Mouse (Mus musculus): ENCODE results near the gene Gm21983. TPM values are rescaled to one million over a fixed set of nuclear protein-coding genes. Genes with fewer than 3 reads are reported as not detected.

The Gm21983 gene
- polyA plus RNA-seq, 1 experiment from 2014 or later = not detected

- no peak overlapping the region for H3K4me3 ChIP-seq (replicated peaks; ENCODE audit: low read length)
- no peak overlapping the region for H3K27ac ChIP-seq (ENCODE audit: low read length)
- no peak overlapping the region for H3K4me2 ChIP-seq (ENCODE audit: low read depth, low read length)
- no peak overlapping the region for H3K9ac ChIP-seq (ENCODE audit: low read length)
- ATAC-seq (ENCODE audit: insufficient read depth, low FRiP score) = no peak
- H3K36me3 ChIP-seq (ENCODE audit: control insufficient read depth, insufficient read depth, low read length) = no peaks in the 10 kb centered on the region
- peaks cover 4% of the 10 kb centered on the region; the same call in 1 of the 2 replicates for H3K4me1 ChIP-seq (ENCODE audit: control insufficient read depth, insufficient read depth, low read length)
- WGBS = 89% methylated on average over 12 of the region's 12 CpGs
- no peaks in the 10 kb centered on the region for H3K9me3 ChIP-seq (replicated peaks; ENCODE audit: control insufficient read depth, low read length)
- H3K27me3 ChIP-seq (ENCODE audit: control insufficient read depth, insufficient read depth, low read length) = no peaks in the 10 kb centered on the region
Measured at GRCm38 (mm10) chr7:27129811-27130210, 51.1 kb downstream of the Gm21983 start.

- WGBS = 57% methylated on average over 13 of the region's 13 CpGs
- Histone ChIP-seq H3K4me1 (ENCODE audit: control insufficient read depth, insufficient read depth, low read length) (peaks cover 4% of the 10 kb centered on the region; the same call in 1 of the 2 replicates), H3K4me3 (replicated peaks; ENCODE audit: low read length) (no peak overlapping the region), H3K9me3 (replicated peaks; ENCODE audit: control insufficient read depth, low read length) (no peaks in the 10 kb centered on the region), H3K27me3 (ENCODE audit: control insufficient read depth, insufficient read depth, low read length) (no peaks in the 10 kb centered on the region), H3K4me2 (ENCODE audit: low read depth, low read length) (no peak overlapping the region), H3K9ac (ENCODE audit: low read length) (no peak overlapping the region), H3K27ac (ENCODE audit: low read length) (no peak overlapping the region), H3K36me3 (ENCODE audit: control insufficient read depth, insufficient read depth, low read length) (no peaks in the 10 kb centered on the region)
- no peak for ATAC-seq (ENCODE audit: insufficient read depth, low FRiP score)
Measured at GRCm38 (mm10) chr7:27128946-27129345, 51.9 kb downstream of the Gm21983 start.

DNA sequence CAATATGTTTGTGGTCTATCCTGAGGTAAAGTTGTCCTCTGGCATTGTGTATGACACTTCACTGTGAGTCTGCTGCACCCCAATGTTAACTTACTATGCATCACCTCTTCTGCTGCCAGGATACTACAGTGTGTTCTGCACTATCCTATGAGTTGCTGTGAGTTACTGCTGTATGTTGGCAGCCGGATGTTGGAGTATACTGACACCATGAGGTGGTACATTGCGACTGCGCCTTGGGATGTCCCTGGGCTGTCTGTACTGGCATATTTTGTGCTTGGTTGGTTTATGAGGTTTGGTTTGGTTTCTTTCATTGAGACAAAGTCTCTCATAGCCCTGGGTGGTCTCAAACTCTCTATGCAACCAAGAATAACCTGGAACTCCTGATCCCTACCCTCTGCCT is 52.7 kb downstream of the Gm21983 start:
- ATAC-seq (ENCODE audit: insufficient read depth, low FRiP score) = peak; percentile 23
- Histone ChIP-seq H3K4me1 (ENCODE audit: control insufficient read depth, insufficient read depth, low read length) (peaks cover 4% of the 10 kb centered on the region; the same call in 1 of the 2 replicates), H3K36me3 (ENCODE audit: control insufficient read depth, insufficient read depth, low read length) (no peaks in the 10 kb centered on the region), H3K9ac (ENCODE audit: low read length) (no peak overlapping the region), H3K9me3 (replicated peaks; ENCODE audit: control insufficient read depth, low read length) (no peaks in the 10 kb centered on the region), H3K4me2 (ENCODE audit: low read depth, low read length) (no peak overlapping the region), H3K27me3 (ENCODE audit: control insufficient read depth, insufficient read depth, low read length) (no peaks in the 10 kb centered on the region), H3K27ac (ENCODE audit: low read length) (no peak overlapping the region), H3K4me3 (replicated peaks; ENCODE audit: low read length) (no peak overlapping the region)
- WGBS = 51% methylated on average over 3 of the region's 3 CpGs

DNA sequence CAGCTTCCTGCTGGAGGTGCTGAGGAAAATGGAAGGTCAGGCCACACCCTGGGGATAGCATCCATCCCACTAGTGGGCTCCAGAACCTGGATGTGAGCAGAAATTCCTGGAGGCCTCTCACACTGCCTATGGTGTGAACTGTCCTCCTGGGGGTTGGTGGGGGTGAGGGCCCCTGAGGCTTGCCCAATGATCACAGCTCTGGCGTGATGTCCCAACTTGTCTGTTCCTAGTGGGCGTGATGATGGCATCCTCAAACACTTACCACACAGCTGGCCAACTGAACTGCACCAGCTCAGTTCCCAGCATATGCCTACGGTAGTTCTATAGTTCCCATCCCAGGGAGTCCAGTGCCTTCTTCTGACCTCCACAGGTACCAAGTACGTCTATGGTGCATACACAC is 55.9 kb downstream of the Gm21983 start:
- H3K9me3 ChIP-seq (replicated peaks; ENCODE audit: control insufficient read depth, low read length) = no peaks in the 10 kb centered on the region
- no peaks in the 10 kb centered on the region for H3K36me3 ChIP-seq (ENCODE audit: control insufficient read depth, insufficient read depth, low read length)
- H3K27ac ChIP-seq (ENCODE audit: low read length) = no peak overlapping the region
- H3K4me1 ChIP-seq (ENCODE audit: control insufficient read depth, insufficient read depth, low read length) = no peaks in the 10 kb centered on the region
- ATAC-seq (ENCODE audit: insufficient read depth, low FRiP score) = no peak
- H3K27me3 ChIP-seq (ENCODE audit: control insufficient read depth, insufficient read depth, low read length) = no peaks in the 10 kb centered on the region
- H3K9ac ChIP-seq (ENCODE audit: low read length) = no peak overlapping the region
- WGBS = 91% methylated on average over 4 of the region's 4 CpGs
- H3K4me2 ChIP-seq (ENCODE audit: low read depth, low read length) = no peak overlapping the region
- H3K4me3 ChIP-seq (replicated peaks; ENCODE audit: low read length) = no peak overlapping the region

DNA sequence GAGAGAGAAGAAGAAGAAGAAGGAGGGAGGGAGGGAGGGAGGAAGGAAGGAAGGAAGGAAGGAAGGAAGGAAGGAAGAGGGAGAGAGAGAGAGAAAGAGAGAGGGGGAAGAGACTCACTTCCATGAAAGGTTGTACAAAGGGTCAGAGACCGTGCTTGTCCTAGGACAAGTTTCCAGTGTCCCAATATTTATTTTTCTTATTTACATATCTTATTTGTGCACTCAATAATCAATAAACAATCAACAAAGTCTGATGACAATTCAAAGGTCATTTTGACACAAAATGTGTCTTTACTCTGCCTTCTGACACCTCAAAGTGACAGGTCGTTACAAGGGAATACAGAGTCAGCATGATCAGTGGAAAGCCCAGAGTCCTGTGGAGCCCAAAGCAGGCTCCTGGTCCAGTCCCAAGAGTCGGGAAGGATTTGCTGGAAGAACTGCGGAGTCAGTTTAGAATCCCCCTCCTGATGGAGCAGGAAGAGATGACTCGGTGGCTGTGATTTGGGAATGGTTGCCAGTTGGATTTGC is 56.5 kb downstream of the Gm21983 start:
- H3K4me3 ChIP-seq (replicated peaks; ENCODE audit: low read length) = no peak overlapping the region
- no peaks in the 10 kb centered on the region for H3K4me1 ChIP-seq (ENCODE audit: control insufficient read depth, insufficient read depth, low read length)
- ATAC-seq (ENCODE audit: insufficient read depth, low FRiP score) = no peak
- no peaks in the 10 kb centered on the region for H3K36me3 ChIP-seq (ENCODE audit: control insufficient read depth, insufficient read depth, low read length)
- no peak overlapping the region for H3K4me2 ChIP-seq (ENCODE audit: low read depth, low read length)
- H3K27ac ChIP-seq (ENCODE audit: low read length) = no peak overlapping the region
- H3K9me3 ChIP-seq (replicated peaks; ENCODE audit: control insufficient read depth, low read length) = no peaks in the 10 kb centered on the region
- no peak overlapping the region for H3K9ac ChIP-seq (ENCODE audit: low read length)
- H3K27me3 ChIP-seq (ENCODE audit: control insufficient read depth, insufficient read depth, low read length) = no peaks in the 10 kb centered on the region
- 70% methylated on average over 5 of the region's 5 CpGs for WGBS

DNA sequence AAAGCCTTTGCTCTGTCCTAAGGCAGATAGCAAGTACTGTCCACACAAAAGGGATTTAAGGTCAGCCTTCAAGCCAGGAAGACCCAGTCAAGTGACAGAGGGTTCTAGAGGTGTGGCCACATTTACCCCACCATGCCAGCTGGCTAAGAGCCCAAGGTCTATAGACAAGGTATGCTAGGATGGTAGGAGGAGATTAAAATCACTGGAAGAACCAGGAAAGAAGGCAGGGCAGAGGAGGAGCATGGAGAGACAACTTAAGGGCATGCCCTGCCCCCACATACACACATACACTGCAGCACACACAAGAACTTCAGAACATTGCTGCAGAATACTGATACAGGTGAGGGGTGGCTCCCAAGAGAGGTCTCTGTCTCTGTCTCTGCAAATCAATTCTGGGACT is 61.2 kb downstream of the Gm21983 start, which contains the start of gene Cyp2f2:
Cyp2f2 (plus strand) TSS at position 234 of the 400 bp plus-strand sequence.
- Histone ChIP-seq H3K36me3 (ENCODE audit: control insufficient read depth, insufficient read depth, low read length) (no peaks in the 10 kb centered on the region), H3K4me2 (ENCODE audit: low read depth, low read length) (no peak within 1 kb of the TSS), H3K9ac (ENCODE audit: low read length) (no peak within 1 kb of the TSS), H3K4me3 (replicated peaks; ENCODE audit: low read length) (0 out of 2 replicates have a peak within 1 kb of the TSS, but pooled peaks have one; percentile 12), H3K27me3 (ENCODE audit: control insufficient read depth, insufficient read depth, low read length) (no peaks in the 10 kb centered on the region), H3K4me1 (ENCODE audit: control insufficient read depth, insufficient read depth, low read length) (no peaks in the 10 kb centered on the region), H3K27ac (ENCODE audit: low read length) (peak within 1 kb of the TSS; percentile 65; the same call in 1 of the 2 replicates), H3K9me3 (replicated peaks; ENCODE audit: control insufficient read depth, low read length) (no peaks in the 10 kb centered on the region)
- ATAC-seq (ENCODE audit: insufficient read depth, low FRiP score) = 0 out of 2 replicates have a peak, but pooled peaks have one; percentile 47

MicroRNAs encoded within 50 kb of the gene (microRNA counts, 519-probe panel; counts per million panel counts)
- not detected for microRNA mmu-miR-1191

Small RNA genes lying within 50 kb of the gene (microRNA-seq; reads per million reads assigned to microRNA genes)
- gene Mir1191 = 2.0 reads per million, percentile 7 among the genes with 10 or more reads in this experiment
- gene Mir3101 = 0.99 reads per million

Other genes starting within 250 kb of the Gm21983 start
- gene Cyp2a22, start 241.7 kb downstream of the Gm21983 start, polyA plus RNA-seq (2015; fragmentation: Nextera tagmentation; extraction: Ambion mirVana) = 0.08 TPM in 1 of 2 replicates, not detected in the other
- gene Cyp2a12, start 152.0 kb downstream of the Gm21983 start, polyA plus RNA-seq (2015; fragmentation: Nextera tagmentation; extraction: Ambion mirVana) = 0.14 and 0.22 TPM in 2 replicates
- gene Cyp2f2, start 61.2 kb downstream of the Gm21983 start, polyA plus RNA-seq (2015; fragmentation: Nextera tagmentation; extraction: Ambion mirVana) = 137 and 195 TPM in 2 replicates
- gene Cyp2t4, start 27.4 kb downstream of the Gm21983 start, polyA plus RNA-seq (2015; fragmentation: Nextera tagmentation; extraction: Ambion mirVana) = 0.18 and 0.31 TPM in 2 replicates
- 55.8 and 56.3 TPM in 2 replicates for gene Egln2, start 14.3 kb downstream of the Gm21983 start, polyA plus RNA-seq (2015; fragmentation: Nextera tagmentation; extraction: Ambion mirVana)
- 68.9 and 72.7 TPM in 2 replicates for gene Rab4b, start 2.2 kb downstream of the Gm21983 start, polyA plus RNA-seq (2015; fragmentation: Nextera tagmentation; extraction: Ambion mirVana)
- 8.0 and 9.3 TPM in 2 replicates for gene Mia, start 71 bp upstream of the Gm21983 start, polyA plus RNA-seq (2015; fragmentation: Nextera tagmentation; extraction: Ambion mirVana)
- 3.2 TPM in 2 replicates for gene BC024978, start 14.7 kb upstream of the Gm21983 start, polyA plus RNA-seq (2015; fragmentation: Nextera tagmentation; extraction: Ambion mirVana)
- 184 and 213 TPM in 2 replicates for gene Snrpa, start 15.2 kb upstream of the Gm21983 start, polyA plus RNA-seq (2015; fragmentation: Nextera tagmentation; extraction: Ambion mirVana)
- 10.3 and 11.0 TPM in 2 replicates for gene Itpkc, start 47.6 kb upstream of the Gm21983 start, polyA plus RNA-seq (2015; fragmentation: Nextera tagmentation; extraction: Ambion mirVana)
- 26.4 TPM in 2 replicates for gene Coq8b, start 51.9 kb upstream of the Gm21983 start, polyA plus RNA-seq (2015; fragmentation: Nextera tagmentation; extraction: Ambion mirVana)
- 13.7 and 15.8 TPM in 2 replicates for gene Numbl, start 77.3 kb upstream of the Gm21983 start, polyA plus RNA-seq (2015; fragmentation: Nextera tagmentation; extraction: Ambion mirVana)
- 170 and 202 TPM in 2 replicates for gene Ltbp4, start 156.6 kb upstream of the Gm21983 start, polyA plus RNA-seq (2015; fragmentation: Nextera tagmentation; extraction: Ambion mirVana)
- 41.0 and 41.7 TPM in 2 replicates for gene Shkbp1, start 174.9 kb upstream of the Gm21983 start, polyA plus RNA-seq (2015; fragmentation: Nextera tagmentation; extraction: Ambion mirVana)
- gene Gm20479, start 176.3 kb upstream of the Gm21983 start, polyA plus RNA-seq (2015; fragmentation: Nextera tagmentation; extraction: Ambion mirVana) = 3.0 TPM in 1 of 2 replicates, not detected in the other